Mouse (Mus musculus) layer of hippocampus, adult 18-20 months (tissue): ENCODE results near the gene Gm6793. TPM values are rescaled to one million over a fixed set of nuclear protein-coding genes. Genes with fewer than 3 reads are reported as not detected.

Experiments
- DNase-seq, 2 experiments: peaks; one replicate each; pipeline ENCODE4 v3.0.0; 2022; ENCODE audit warnings: low spot score in 2 of 2
- long read RNA-seq: library from polyadenylated mRNA; stranded (forward); transcript quantifications from one replicate; pipeline ENCODE4 v2.0.0, GENCODE M21; 2021
- total RNA-seq, 2 experiments: library from RNA; stranded (reverse); gene quantifications; 2 replicates each; pipeline ENCODE4 v1.2.3; 2021

The Gm6793 gene
- total RNA-seq, result under 1 TPM in 1 of 2 experiments, not detected in 1; 0.25 TPM
- long read RNA-seq, result 0 reads

DNA sequence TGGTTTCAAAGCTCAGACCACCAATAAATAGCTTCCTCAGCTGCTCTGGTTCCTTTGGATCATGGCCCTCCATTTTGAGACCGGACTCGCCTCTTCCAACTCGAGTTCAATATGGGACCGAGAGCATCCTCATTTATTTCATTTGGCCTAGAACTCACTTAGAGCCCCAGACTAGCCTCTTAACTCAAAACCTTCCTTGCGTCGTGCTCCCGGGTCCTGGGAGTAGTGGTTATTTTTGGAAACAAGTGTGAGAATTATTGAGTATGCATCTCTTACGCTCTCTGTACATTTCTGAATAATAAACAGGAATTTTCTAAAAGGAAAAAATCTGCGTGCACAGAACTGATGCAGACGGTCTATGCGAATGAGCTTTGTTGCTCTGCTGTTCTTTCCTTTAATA lies at the start of gene Gm6793:
Gene Gm6793, minus strand, starts transcription at position 101 of the 400 bp plus-strand sequence.
- DNase-seq, result no peak

- DNase-seq, result peak in 1 of 2 experiments; percentile 72
Observed at GRCm38 (mm10) chr8:112061372-112061771, 46.5 kb upstream of the Gm6793 start.

DNA sequence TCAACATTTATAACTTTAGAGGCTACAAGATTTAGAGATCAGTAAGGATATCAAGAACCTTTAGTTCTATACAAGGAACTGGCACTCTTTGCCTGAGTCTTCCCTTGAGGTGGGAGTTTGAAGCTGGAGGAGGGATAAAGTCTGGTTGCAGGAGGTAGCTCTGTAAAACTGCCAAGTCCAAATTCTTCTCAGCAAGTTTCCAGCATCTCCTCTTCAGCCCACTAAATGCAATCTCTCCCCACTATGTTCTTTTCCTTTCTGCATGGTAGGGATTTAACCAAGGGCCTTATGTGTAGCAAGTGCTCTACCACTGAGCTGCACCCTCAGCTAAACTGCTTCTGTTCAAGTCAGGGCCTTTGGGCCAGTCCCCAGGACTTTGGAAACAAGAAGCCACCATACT lies 39.6 kb upstream of the Gm6793 start:
- DNase-seq, result no peak

DNA sequence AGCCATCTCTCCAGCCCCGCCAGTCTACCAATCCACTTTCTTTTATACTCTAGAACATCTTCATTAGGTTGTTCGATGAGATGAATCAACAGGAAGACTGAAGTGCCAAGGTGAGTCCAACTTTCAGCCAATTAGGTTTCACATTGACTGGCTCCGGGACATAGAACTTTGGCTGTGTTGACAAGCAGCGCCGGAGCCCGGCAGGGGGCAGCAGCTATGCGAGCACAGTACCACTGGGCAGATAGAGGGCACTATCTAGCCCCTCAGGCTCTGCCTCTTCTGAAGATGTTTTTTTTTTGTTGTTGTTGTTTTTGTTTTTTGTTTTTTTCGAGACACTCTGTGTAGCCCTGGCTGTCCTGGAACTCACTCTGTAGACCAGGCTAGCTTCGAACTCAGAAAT lies 36.7 kb upstream of the Gm6793 start:
- no peak for DNase-seq

GRCm38 (mm10) chr8:112049984-112050383 lies 35.1 kb upstream of the Gm6793 start:
- no peak for DNase-seq

GRCm38 (mm10) chr8:112048293-112048692 lies 33.5 kb upstream of the Gm6793 start:
- DNase-seq, result no peak

- DNase-seq, result peak; percentile 80 to 94
Observed at GRCm38 (mm10) chr8:112045896-112046295, 31.1 kb upstream of the Gm6793 start.

- no peak for DNase-seq
Observed at GRCm38 (mm10) chr8:112045182-112045581, 30.3 kb upstream of the Gm6793 start.

GRCm38 (mm10) chr8:112037521-112037920 lies 22.7 kb upstream of the Gm6793 start:
- no peak for DNase-seq

DNA sequence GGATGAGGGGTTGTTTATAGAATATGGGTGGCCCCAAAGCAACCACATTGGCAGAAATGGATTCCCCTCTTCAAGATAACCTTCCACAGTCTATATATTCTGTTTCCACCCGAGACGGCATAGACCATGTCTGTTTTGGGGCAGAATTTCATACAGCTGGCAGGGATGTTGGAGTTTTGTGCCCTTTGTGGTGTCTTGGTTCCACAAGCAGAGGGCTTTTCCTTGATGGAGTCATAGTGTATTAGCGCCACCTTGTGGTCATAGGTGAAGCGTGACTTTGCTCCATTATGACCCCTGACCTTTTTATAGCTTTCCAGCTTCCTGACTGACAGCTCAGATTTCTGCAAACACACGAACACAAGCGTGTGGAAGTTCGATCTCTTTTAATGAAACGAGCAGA lies 19.8 kb upstream of the Gm6793 start:
- DNase-seq, result peak in 1 of 2 experiments; percentile 34

GRCm38 (mm10) chr8:112033071-112033470 lies 18.2 kb upstream of the Gm6793 start:
- no peak for DNase-seq

- DNase-seq, result no peak
Observed at GRCm38 (mm10) chr8:112030663-112031062, 15.8 kb upstream of the Gm6793 start.

- DNase-seq, result no peak
Observed at GRCm38 (mm10) chr8:112029455-112029854, 14.6 kb upstream of the Gm6793 start.

- DNase-seq, result peak; percentile 24 to 38
Observed at GRCm38 (mm10) chr8:112011816-112012242, 3.0 kb downstream of the Gm6793 start.

DNA sequence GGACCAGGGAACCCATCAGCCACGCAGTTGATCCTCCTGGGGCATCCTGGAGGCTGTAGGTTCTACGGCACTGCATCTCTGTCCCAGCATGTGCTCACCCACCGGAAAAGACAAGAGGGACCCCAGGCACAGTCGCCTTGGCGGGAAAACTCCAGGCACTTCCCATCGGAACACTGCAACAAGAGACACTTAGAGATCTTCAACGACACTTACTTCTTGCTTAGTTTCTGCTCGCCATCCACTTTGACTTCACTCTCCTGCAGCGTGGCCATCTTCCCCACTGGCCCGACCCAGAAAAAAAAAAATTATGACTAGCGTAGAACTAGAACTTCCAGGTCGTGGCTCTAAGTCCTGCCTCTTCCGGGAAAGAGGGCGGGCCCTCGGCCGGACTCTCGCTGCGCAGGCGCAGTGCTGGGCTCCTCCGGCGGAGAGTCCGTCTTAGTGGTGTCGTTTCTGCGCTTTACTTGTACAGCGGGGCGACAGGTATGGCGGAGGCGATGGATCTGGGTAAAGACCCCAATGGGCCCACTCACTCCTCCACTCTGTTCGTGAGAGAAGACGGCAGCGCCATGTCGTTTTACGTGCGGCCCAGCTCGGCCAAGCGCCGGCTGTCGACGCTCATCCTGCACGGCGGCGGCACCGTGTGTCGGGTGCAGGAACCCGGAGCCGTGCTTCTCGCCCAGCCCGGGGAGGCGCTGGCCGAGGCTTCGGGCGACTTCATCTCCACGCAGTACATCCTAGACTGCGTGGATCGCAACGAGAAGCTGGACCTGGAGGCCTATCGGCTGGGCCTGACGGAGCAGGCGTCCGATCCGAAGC lies 3.6 kb downstream of the Gm6793 start, which contains the start of the genes Kars and Terf2ip:
Gene Kars, minus strand, starts transcription at position 327 of the 819 bp plus-strand sequence.
Gene Terf2ip, plus strand, starts transcription at position 402 of the 819 bp plus-strand sequence.
- peak; percentile 90 to 93 for DNase-seq

- DNase-seq, result no peak
Observed at GRCm38 (mm10) chr8:112009558-112009957, 5.3 kb downstream of the Gm6793 start.

- DNase-seq, result no peak
Observed at GRCm38 (mm10) chr8:112007669-112008068, 7.2 kb downstream of the Gm6793 start.

- DNase-seq, result peak; percentile 56 to 67
Observed at GRCm38 (mm10) chr8:112005601-112006000, 9.2 kb downstream of the Gm6793 start.

DNA sequence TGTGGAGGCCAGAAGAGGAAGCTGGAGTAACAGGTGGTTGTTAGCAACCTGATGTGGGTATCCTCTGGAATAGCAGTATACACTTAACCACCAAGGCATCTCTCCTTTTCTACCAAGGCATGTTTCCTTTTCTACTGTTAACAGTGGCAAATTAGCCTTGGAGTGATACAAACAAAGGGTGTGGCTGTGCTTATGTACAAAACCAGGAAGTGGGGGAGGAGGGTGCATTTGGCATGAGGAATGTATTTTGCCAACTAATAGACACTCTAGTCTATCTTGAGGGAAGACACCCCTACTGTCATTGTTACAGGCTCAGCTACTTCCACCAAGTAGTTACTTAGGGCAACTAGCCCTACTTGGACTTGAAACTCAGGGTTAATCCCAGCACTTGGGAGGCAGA lies 10.1 kb downstream of the Gm6793 start:
- DNase-seq, result no peak

DNA sequence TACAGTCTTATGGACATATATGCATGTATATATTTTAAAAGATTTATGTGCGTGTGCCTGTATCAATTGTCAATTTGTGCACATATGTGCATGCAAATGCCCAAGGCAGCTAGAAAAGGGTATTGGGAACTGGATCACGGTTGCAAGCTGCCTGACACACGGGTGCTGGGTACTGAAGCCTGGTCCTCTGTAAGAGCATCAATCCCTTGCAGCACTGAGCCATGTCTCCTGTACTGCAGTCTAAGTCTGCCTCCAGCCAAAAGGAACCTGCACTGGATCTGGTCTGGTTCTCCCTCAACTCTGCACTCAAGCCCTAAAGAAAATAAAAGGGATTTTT lies 22.2 kb downstream of the Gm6793 start:
- DNase-seq, result no peak

DNA sequence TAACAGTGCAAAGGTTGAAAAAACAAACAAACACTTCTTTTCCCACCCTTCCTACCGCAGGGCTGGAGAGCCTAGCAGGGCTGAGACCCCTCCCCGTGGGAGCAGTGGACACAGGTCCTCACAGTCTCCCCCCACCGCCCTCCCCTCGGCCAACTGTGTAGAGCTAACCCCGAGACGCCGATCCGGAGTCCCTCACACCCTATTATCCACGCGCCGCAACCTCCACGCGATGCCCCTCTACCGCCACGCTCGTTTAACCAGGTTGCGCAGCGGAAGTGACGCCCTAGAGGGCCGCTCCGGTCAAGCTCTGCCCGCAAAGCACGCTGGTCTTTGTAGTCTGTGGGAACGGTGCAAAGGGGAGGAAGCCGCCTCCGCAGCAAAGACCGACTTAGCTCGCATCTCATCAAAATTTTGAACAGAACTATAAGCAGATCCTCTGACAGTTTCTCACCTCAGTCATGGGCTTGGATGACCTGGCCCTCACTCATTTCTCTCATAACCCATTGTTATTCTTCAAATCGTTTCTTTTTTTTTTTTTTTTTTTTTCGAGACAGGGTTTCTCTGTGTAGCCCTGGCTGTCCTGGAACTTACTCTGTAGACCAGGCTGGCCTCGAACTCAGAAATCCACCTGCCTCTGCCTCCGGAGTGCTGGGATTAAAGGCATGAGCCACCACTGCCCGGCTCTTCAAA lies 22.7 kb downstream of the Gm6793 start, which contains the start of gene Adat1:
Gene Adat1, minus strand, starts transcription at position 290 of the 690 bp plus-strand sequence.
- DNase-seq, result peak; percentile 80 to 90

- DNase-seq, result no peak
Observed at GRCm38 (mm10) chr8:111991278-111991677, 23.6 kb downstream of the Gm6793 start.
